Mouse (Mus musculus) stomach, postnatal 0 days (tissue): ENCODE results near the gene Ppp2r3a. TPM values are rescaled to one million over a fixed set of nuclear protein-coding genes. Genes with fewer than 3 reads are reported as not detected.

Experiments
- ATAC-seq: fragments of 200-750 bp; cut with Nextera tagmentation; 2 replicates; pipeline ENCODE4 v1.8.0; 2017; ENCODE audit not compliant: low FRiP score, low TSS enrichment
- DNase-seq: peaks from one replicate; pipeline ENCODE4 v3.0.0-alpha.2; 2016; ENCODE audit warnings: low spot score
- H3K27ac ChIP-seq: fragments of 300-500 bp; sonication (generic); replicated peaks from 2 replicates; pipeline ENCODE4 v1.5.1; 2014; ENCODE audit warnings: mild to moderate bottlenecking, control low read depth
- H3K27me3 ChIP-seq: fragments of 300-500 bp; sonication (generic); 2 replicates; pipeline ENCODE4 v1.6.1; 2014; ENCODE audit warnings: low read length; ENCODE audit not compliant: control insufficient read depth, insufficient read depth
- H3K36me3 ChIP-seq: fragments of 300-500 bp; sonication (generic); 2 replicates; pipeline ENCODE4 v1.6.1; 2014; ENCODE audit warnings: low read length, mixed read lengths; ENCODE audit not compliant: control insufficient read depth, insufficient read depth
- H3K4me1 ChIP-seq: fragments of 300-500 bp; sonication (generic); replicated peaks from 2 replicates; pipeline ENCODE4 v1.6.1; 2014; ENCODE audit warnings: antibody characterized with exemption; ENCODE audit not compliant: control insufficient read depth, insufficient read depth
- H3K4me2 ChIP-seq: fragments of 300-500 bp; sonication (generic); replicated peaks from 2 replicates; pipeline ENCODE4 v1.6.1; 2014; ENCODE audit warnings: low read depth, mild to moderate bottlenecking, control low read depth, moderate library complexity
- H3K4me3 ChIP-seq: fragments of 300-500 bp; sonication (generic); 2 replicates; pipeline ENCODE4 v1.5.1; 2014; ENCODE audit warnings: low read depth, low read length, control low read depth
- H3K9ac ChIP-seq: fragments of 300-500 bp; sonication (generic); 2 replicates; pipeline ENCODE4 v1.6.1; 2014; ENCODE audit warnings: mild to moderate bottlenecking, low read length, control low read depth, mixed read lengths
- H3K9me3 ChIP-seq: fragments of 300-500 bp; sonication (generic); 2 replicates; pipeline ENCODE4 v1.6.1; 2016; ENCODE audit warnings: low read length; ENCODE audit not compliant: control insufficient read depth
- CTCF ChIP-seq: IDR thresholded peaks from 2 replicates; pipeline ENCODE4 v1.5.1; 2016; ENCODE audit warnings: antibody characterized with exemption, low read depth, mild to moderate bottlenecking, moderate library complexity
- EP300 ChIP-seq: optimal IDR thresholded peaks from 2 replicates; pipeline ENCODE3; 2016; ENCODE audit warnings: antibody characterized with exemption
- WGBS: fragments of 180-500 bp; shearing (Covaris S2); extraction: QIAGEN DNeasy Blood & Tissue Kit; methylation state at CpG from one replicate; pipeline ENCODE4 v1.1.7; 2014; 5-methylcytosine and 5-hydroxymethylcytosine counted together
- polyA plus RNA-seq: library from polyadenylated mRNA; unstranded; fragments of >200 nt; fragmentation: Nextera tagmentation; extraction: Ambion mirVana; gene quantifications from 2 replicates; pipeline ENCODE4 v1.2.1, GENCODE M21; 2015

Gene Ppp2r3a
- polyA plus RNA-seq, 1 experiment from 2014 or later, result 6.8 TPM

GRCm38 (mm10) chr9:101181291-101181690, 70.3 kb downstream of the Ppp2r3a start:
- H3K9ac ChIP-seq, result no peak overlapping the region
- no peaks in the 10 kb centered on the region for H3K4me1 ChIP-seq
- no peak overlapping the region for H3K4me3 ChIP-seq
- DNase-seq, result no peak
- WGBS, result 66% methylated on average over 6 of the region's 6 CpGs
- TF ChIP-seq CTCF (no peak), EP300 (no peak)
- no peak overlapping the region for H3K4me2 ChIP-seq
- no peak overlapping the region for H3K27ac ChIP-seq
- peaks cover 8% of the 10 kb centered on the region; the same call in 1 of the 2 replicates for H3K36me3 ChIP-seq
- H3K9me3 ChIP-seq, result no peaks in the 10 kb centered on the region
- no peak for ATAC-seq
- H3K27me3 ChIP-seq, result no peaks in the 10 kb centered on the region

- DNase-seq (no peak), ATAC-seq (no peak)
- H3K27me3 ChIP-seq, result no peaks in the 10 kb centered on the region
- H3K9ac ChIP-seq, result no peak overlapping the region
- WGBS, result 63% methylated on average over 2 of the region's 2 CpGs
- peaks cover 8% of the 10 kb centered on the region; the same call in 1 of the 2 replicates for H3K36me3 ChIP-seq
- no peak overlapping the region for H3K27ac ChIP-seq
- H3K4me3 ChIP-seq, result no peak overlapping the region
- H3K4me2 ChIP-seq, result no peak overlapping the region
- H3K4me1 ChIP-seq, result no peaks in the 10 kb centered on the region
- TF ChIP-seq CTCF (no peak), EP300 (no peak)
- H3K9me3 ChIP-seq, result no peaks in the 10 kb centered on the region
Observed at GRCm38 (mm10) chr9:101180234-101180633, 71.4 kb downstream of the Ppp2r3a start.

GRCm38 (mm10) chr9:101160627-101161026, 91.0 kb downstream of the Ppp2r3a start:
- Histone ChIP-seq H3K27ac (no peak overlapping the region), H3K27me3 (no peaks in the 10 kb centered on the region), H3K9ac (no peak overlapping the region), H3K4me2 (no peak overlapping the region), H3K4me3 (no peak overlapping the region), H3K36me3 (no peaks in the 10 kb centered on the region), H3K9me3 (no peaks in the 10 kb centered on the region), H3K4me1 (no peaks in the 10 kb centered on the region)
- DNase-seq (no peak), ATAC-seq (no peak)
- TF ChIP-seq CTCF, result no peak
- TF ChIP-seq EP300, result no peak
- WGBS, result 76% methylated on average over 1 of the region's 1 CpGs

- DNase-seq (no peak), ATAC-seq (no peak)
- H3K9ac ChIP-seq, result no peak overlapping the region
- H3K36me3 ChIP-seq, result no peaks in the 10 kb centered on the region
- no peak overlapping the region for H3K27ac ChIP-seq
- no peaks in the 10 kb centered on the region for H3K4me1 ChIP-seq
- H3K27me3 ChIP-seq, result no peaks in the 10 kb centered on the region
- H3K9me3 ChIP-seq, result no peaks in the 10 kb centered on the region
- no peak overlapping the region for H3K4me3 ChIP-seq
- TF ChIP-seq EP300 (no peak), CTCF (no peak)
- 60% methylated on average over 5 of the region's 5 CpGs for WGBS
- no peak overlapping the region for H3K4me2 ChIP-seq
Observed at GRCm38 (mm10) chr9:101160092-101160491, 91.5 kb downstream of the Ppp2r3a start.

- Histone ChIP-seq H3K27me3 (no peaks in the 10 kb centered on the region), H3K9ac (no peak overlapping the region), H3K4me2 (no peak overlapping the region), H3K36me3 (no peaks in the 10 kb centered on the region), H3K4me3 (no peak overlapping the region), H3K27ac (no peak overlapping the region), H3K9me3 (no peaks in the 10 kb centered on the region), H3K4me1 (no peaks in the 10 kb centered on the region)
- DNase-seq, result no peak
- WGBS, result 97% methylated on average over 1 of the region's 1 CpGs
- ATAC-seq, result no peak
- TF ChIP-seq CTCF, result peak; percentile 84
- no peak for TF ChIP-seq EP300
Observed at GRCm38 (mm10) chr9:101159431-101159830, 92.2 kb downstream of the Ppp2r3a start.

- H3K36me3 ChIP-seq, result 0 out of 2 replicates have a peak, but pooled peaks cover 3% of the 10 kb centered on the region
Observed at GRCm38 (mm10) chr9:101152872-101153271, 98.7 kb downstream of the Ppp2r3a start.

More at GRCm38 (mm10) chr9:101152872-101153271, 98.7 kb downstream of the Ppp2r3a start:
- no peaks in the 10 kb centered on the region for H3K9me3 ChIP-seq
- H3K9ac ChIP-seq, result no peak overlapping the region
- no peaks in the 10 kb centered on the region for H3K27me3 ChIP-seq
- H3K4me3 ChIP-seq, result no peak overlapping the region
- no peaks in the 10 kb centered on the region for H3K4me1 ChIP-seq
- 66% methylated on average over 5 of the region's 5 CpGs for WGBS
- no peak for DNase-seq
- no peak overlapping the region for H3K4me2 ChIP-seq
- ATAC-seq, result no peak
- TF ChIP-seq EP300, result no peak
- peak; percentile 33; the same call in 1 of the 2 replicates for TF ChIP-seq CTCF
- no peak overlapping the region for H3K27ac ChIP-seq
